Mouse (Mus musculus): ENCODE measurements around the gene Rapgef2. TPM values are rescaled to one million over a fixed set of nuclear protein-coding genes. Genes with fewer than 3 reads are reported as not detected.
"Not testable (repeated sequence)": the region's sequence is repeated elsewhere in the genome, so short reads cannot be mapped to it uniquely, and the experiment has no call there.

Rapgef2 gene
- polyA plus RNA-seq, 1 experiment from 2014 or later = 14.6 TPM

DNA sequence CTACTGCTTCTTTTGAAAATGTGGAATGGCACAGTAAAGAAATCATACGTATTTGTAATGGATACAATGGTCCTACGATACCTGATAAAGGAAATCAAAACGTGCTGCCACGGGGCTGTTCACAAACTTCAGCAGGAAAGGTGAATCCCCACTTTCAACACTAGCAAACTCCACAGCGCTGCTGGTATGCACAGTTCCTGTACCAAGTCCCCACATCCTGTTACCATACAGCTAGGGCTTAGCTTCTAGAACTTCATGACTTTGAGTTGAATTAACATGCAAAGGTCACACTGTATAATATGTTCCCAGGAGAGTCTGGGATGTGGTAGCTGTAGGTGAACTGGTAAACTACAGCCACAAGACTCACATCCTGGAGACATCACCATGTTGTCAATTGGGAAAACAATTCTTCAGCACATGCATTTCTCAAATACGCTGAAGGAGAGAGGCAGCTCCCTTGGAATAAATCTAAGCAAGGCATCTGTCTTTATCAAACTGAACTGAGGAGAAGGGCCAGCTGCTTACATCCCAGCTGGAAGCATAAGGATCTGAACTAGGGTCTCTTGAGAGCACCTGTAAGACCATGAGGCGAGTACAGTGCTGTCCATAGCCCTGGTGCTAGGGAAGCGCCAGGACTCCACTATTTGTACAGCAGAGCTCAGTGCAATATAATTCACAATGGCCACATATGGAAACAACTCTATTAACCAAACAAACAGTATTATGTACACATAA lies 109.0 kb downstream of the Rapgef2 start:
- 0 out of 2 replicates have a peak, but pooled peaks cover 4% of the 10 kb centered on the region for H3K4me1 ChIP-seq (ENCODE audit: control insufficient read depth, insufficient read depth, low read length)
- no peak overlapping the region for H3K9ac ChIP-seq (replicated peaks; ENCODE audit: low read depth, low read length)
- H3K9me3 ChIP-seq (ENCODE audit: control insufficient read depth, low read length) = no peaks in the 10 kb centered on the region
- H3K4me3 ChIP-seq (ENCODE audit: low read depth, low read length) = no peak overlapping the region
- ATAC-seq (ENCODE audit: low read depth) = no peak
- no peak overlapping the region for H3K27ac ChIP-seq (ENCODE audit: low read depth, low read length)
- no peaks in the 10 kb centered on the region for H3K27me3 ChIP-seq (ENCODE audit: control insufficient read depth, insufficient read depth, low read length)
- no peak overlapping the region for H3K4me2 ChIP-seq (ENCODE audit: low read depth, low read length)
- WGBS = 89% methylated on average over 8 of the region's 8 CpGs
- H3K36me3 ChIP-seq (ENCODE audit: control insufficient read depth, insufficient read depth, low read length) = no peaks in the 10 kb centered on the region

DNA sequence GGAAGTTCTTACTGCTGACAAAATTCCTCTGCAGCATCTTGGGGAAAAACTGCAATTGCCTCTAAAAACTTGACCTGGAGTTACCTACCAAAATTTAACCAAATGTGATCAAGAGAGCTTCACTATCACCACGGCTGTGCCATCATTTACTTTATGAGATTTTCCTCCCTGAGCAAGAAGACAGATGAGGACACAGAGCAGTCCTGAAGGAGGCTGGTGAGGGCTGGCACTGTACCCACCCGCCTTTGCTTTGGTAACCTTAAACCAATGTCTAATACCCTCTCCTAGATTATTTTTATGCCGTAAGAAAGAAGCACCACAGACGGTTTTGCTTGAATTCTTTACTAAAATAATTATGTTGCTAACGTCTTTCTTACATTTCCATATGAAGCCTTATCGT lies 112.1 kb downstream of the Rapgef2 start:
- no peak overlapping the region for H3K9ac ChIP-seq (replicated peaks; ENCODE audit: low read depth, low read length)
- no peak for ATAC-seq (ENCODE audit: low read depth)
- no peak overlapping the region for H3K4me3 ChIP-seq (ENCODE audit: low read depth, low read length)
- H3K36me3 ChIP-seq (ENCODE audit: control insufficient read depth, insufficient read depth, low read length) = no peaks in the 10 kb centered on the region
- no peaks in the 10 kb centered on the region for H3K27me3 ChIP-seq (ENCODE audit: control insufficient read depth, insufficient read depth, low read length)
- no peak overlapping the region for H3K27ac ChIP-seq (ENCODE audit: low read depth, low read length)
- no peaks in the 10 kb centered on the region for H3K4me1 ChIP-seq (ENCODE audit: control insufficient read depth, insufficient read depth, low read length)
- H3K4me2 ChIP-seq (ENCODE audit: low read depth, low read length) = no peak overlapping the region
- H3K9me3 ChIP-seq (ENCODE audit: control insufficient read depth, low read length) = no peaks in the 10 kb centered on the region
- 86% methylated on average over 6 of the region's 6 CpGs for WGBS

DNA sequence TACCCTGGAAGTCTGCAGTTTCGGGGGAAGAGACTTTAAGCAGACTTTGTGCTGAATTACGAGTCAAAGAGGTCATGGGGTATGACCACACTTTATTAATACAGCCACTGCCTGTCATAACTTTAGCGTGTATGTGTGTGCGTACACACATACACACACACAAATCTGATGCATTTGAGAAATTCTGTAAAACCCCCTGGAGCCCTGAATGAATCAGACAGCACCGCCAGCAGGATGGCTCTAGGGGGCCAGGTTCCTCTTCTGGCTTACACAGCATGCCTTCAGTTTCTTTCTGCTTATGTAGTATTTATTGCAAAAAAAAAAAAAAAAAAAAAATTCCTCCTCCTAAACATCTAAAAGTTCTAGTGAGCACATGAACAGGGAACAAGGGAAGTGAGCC lies 113.0 kb downstream of the Rapgef2 start:
- H3K9me3 ChIP-seq (ENCODE audit: control insufficient read depth, low read length) = no peaks in the 10 kb centered on the region
- WGBS = 86% methylated on average over 5 of the region's 5 CpGs
- H3K9ac ChIP-seq (replicated peaks; ENCODE audit: low read depth, low read length) = no peak overlapping the region
- H3K4me2 ChIP-seq (ENCODE audit: low read depth, low read length) = no peak overlapping the region
- no peaks in the 10 kb centered on the region for H3K27me3 ChIP-seq (ENCODE audit: control insufficient read depth, insufficient read depth, low read length)
- no peaks in the 10 kb centered on the region for H3K36me3 ChIP-seq (ENCODE audit: control insufficient read depth, insufficient read depth, low read length)
- H3K27ac ChIP-seq (ENCODE audit: low read depth, low read length) = no peak overlapping the region
- no peak for ATAC-seq (ENCODE audit: low read depth)
- H3K4me3 ChIP-seq (ENCODE audit: low read depth, low read length) = no peak overlapping the region
- no peaks in the 10 kb centered on the region for H3K4me1 ChIP-seq (ENCODE audit: control insufficient read depth, insufficient read depth, low read length)

DNA sequence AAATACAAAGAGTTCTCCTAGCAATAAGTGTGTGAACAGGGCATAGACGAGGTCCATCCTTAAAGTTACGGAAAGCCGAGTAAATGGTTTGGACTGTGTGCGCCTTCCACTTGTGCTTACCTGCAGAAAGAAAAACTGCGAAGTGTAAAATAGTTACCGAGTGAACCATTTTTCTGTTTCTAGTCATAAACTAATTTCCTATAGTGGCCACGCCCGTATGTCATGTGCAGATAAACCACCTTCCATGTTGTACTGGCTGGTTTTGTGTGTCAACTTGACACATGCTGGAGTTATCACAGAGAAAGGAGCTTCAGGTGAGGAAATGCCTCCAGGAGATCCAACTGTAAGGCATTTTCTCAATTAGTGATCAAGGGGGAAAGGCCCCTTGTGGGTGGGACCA lies 115.2 kb downstream of the Rapgef2 start:
- H3K9me3 ChIP-seq (ENCODE audit: control insufficient read depth, low read length); H3K4me2 ChIP-seq (ENCODE audit: low read depth, low read length); H3K27me3 ChIP-seq (ENCODE audit: control insufficient read depth, insufficient read depth, low read length); ATAC-seq (ENCODE audit: low read depth); H3K9ac ChIP-seq (replicated peaks; ENCODE audit: low read depth, low read length); H3K27ac ChIP-seq (ENCODE audit: low read depth, low read length); H3K4me1 ChIP-seq (ENCODE audit: control insufficient read depth, insufficient read depth, low read length); H3K36me3 ChIP-seq (ENCODE audit: control insufficient read depth, insufficient read depth, low read length); H3K4me3 ChIP-seq (ENCODE audit: low read depth, low read length): not testable (repeated sequence)
- WGBS = 95% methylated on average over 8 of the region's 8 CpGs

DNA sequence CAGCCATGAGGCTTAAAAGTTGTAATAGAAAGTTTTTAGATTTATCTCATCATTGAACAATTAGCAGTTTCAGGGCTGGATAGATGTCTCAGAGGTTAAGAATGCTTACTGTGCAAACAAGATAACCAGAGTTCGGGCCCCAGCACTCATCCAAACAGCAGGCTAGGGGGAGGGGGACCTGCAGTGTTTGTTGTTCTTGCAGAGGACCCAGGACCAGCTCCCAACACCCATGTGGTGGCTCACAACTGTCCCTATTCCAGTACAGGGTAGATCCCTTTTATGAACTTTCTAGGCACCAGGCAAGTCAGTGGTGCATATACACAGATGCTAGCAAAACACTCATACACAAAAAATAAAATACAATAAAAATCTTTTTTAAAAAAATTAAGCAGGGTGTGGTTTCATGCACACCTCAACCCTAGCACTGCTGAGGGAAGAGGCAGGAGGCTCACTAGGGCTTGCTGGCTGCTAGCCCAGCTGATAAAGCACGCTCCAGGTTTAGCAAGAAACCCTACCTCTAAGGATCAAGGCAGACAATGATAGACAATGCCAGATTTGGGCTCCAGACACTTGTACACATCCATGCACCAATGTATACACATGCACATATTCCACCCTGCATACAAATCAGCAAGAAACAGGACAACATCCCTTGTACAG lies 118.0 kb downstream of the Rapgef2 start:
- H3K4me2 ChIP-seq (ENCODE audit: low read depth, low read length) = no peak overlapping the region
- H3K9ac ChIP-seq (replicated peaks; ENCODE audit: low read depth, low read length) = no peak overlapping the region
- H3K36me3 ChIP-seq (ENCODE audit: control insufficient read depth, insufficient read depth, low read length) = no peaks in the 10 kb centered on the region
- ATAC-seq (ENCODE audit: low read depth) = no peak
- no peaks in the 10 kb centered on the region for H3K4me1 ChIP-seq (ENCODE audit: control insufficient read depth, insufficient read depth, low read length)
- H3K9me3 ChIP-seq (ENCODE audit: control insufficient read depth, low read length) = no peaks in the 10 kb centered on the region
- 67% methylated on average over 2 of the region's 2 CpGs for WGBS
- H3K27ac ChIP-seq (ENCODE audit: low read depth, low read length) = no peak overlapping the region
- no peaks in the 10 kb centered on the region for H3K27me3 ChIP-seq (ENCODE audit: control insufficient read depth, insufficient read depth, low read length)
- H3K4me3 ChIP-seq (ENCODE audit: low read depth, low read length) = no peak overlapping the region

DNA sequence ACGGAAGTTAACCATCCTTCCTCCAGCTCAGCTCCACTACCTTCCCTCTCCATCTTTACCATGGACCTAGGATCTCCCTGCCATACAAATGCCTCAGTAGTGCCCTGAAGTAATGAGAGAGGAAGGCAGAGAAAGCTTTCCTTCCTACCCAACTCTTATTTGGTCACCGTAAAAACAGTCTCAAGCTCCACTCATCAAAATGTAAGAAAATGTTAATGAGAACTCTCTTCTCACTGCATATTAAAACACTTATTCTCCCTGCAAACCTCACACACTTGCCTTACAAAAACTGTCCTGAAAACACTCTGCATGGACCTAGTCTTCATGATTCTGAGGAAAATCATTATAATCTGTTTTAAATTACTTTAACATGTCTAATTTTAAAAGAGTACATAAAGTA lies 118.7 kb downstream of the Rapgef2 start:
- no peaks in the 10 kb centered on the region for H3K27me3 ChIP-seq (ENCODE audit: control insufficient read depth, insufficient read depth, low read length)
- no peak for ATAC-seq (ENCODE audit: low read depth)
- no peak overlapping the region for H3K27ac ChIP-seq (ENCODE audit: low read depth, low read length)
- 92% methylated on average over 2 of the region's 2 CpGs for WGBS
- no peaks in the 10 kb centered on the region for H3K9me3 ChIP-seq (ENCODE audit: control insufficient read depth, low read length)
- no peak overlapping the region for H3K4me2 ChIP-seq (ENCODE audit: low read depth, low read length)
- no peaks in the 10 kb centered on the region for H3K36me3 ChIP-seq (ENCODE audit: control insufficient read depth, insufficient read depth, low read length)
- no peak overlapping the region for H3K9ac ChIP-seq (replicated peaks; ENCODE audit: low read depth, low read length)
- H3K4me3 ChIP-seq (ENCODE audit: low read depth, low read length) = no peak overlapping the region
- H3K4me1 ChIP-seq (ENCODE audit: control insufficient read depth, insufficient read depth, low read length) = no peaks in the 10 kb centered on the region

DNA sequence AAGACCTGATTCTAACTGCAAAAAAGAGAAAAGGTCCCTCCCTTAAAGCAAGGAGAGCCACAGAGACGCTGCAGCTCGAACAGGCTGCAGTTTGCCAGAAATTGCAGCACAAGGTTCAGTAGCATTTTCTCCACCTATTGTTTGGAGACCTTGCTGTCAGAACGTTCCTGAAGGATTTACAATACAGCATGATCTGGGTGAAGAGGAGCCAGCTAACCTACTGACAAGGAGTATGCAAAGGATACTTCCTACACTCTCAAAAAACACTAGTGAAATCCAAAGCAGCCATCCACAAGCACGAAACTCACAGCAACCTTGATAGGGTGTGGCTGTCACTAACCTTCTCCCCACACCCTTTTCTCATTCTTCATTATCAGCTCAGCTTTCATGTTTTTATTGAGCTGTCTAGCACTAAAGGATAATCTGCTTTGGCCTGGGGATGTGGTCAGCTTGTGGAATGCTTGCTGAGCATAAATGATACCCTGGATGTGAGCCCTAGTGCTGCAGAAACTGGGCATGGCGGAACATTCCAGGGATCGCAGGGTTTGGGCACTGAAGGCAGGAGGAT lies 124.4 kb downstream of the Rapgef2 start:
- Histone ChIP-seq H3K4me2 (ENCODE audit: low read depth, low read length) (no peak overlapping the region), H3K27me3 (ENCODE audit: control insufficient read depth, insufficient read depth, low read length) (no peaks in the 10 kb centered on the region), H3K36me3 (ENCODE audit: control insufficient read depth, insufficient read depth, low read length) (no peaks in the 10 kb centered on the region), H3K9ac (replicated peaks; ENCODE audit: low read depth, low read length) (peak overlapping the region; percentile 30; the same call in 1 of the 2 replicates), H3K4me1 (ENCODE audit: control insufficient read depth, insufficient read depth, low read length) (peaks cover 9% of the 10 kb centered on the region; the same call in 1 of the 2 replicates), H3K27ac (ENCODE audit: low read depth, low read length) (peak overlapping the region; percentile 69), H3K9me3 (ENCODE audit: control insufficient read depth, low read length) (no peaks in the 10 kb centered on the region), H3K4me3 (ENCODE audit: low read depth, low read length) (no peak overlapping the region)
- 52% methylated on average over 6 of the region's 6 CpGs for WGBS
- ATAC-seq (ENCODE audit: low read depth) = no peak

DNA sequence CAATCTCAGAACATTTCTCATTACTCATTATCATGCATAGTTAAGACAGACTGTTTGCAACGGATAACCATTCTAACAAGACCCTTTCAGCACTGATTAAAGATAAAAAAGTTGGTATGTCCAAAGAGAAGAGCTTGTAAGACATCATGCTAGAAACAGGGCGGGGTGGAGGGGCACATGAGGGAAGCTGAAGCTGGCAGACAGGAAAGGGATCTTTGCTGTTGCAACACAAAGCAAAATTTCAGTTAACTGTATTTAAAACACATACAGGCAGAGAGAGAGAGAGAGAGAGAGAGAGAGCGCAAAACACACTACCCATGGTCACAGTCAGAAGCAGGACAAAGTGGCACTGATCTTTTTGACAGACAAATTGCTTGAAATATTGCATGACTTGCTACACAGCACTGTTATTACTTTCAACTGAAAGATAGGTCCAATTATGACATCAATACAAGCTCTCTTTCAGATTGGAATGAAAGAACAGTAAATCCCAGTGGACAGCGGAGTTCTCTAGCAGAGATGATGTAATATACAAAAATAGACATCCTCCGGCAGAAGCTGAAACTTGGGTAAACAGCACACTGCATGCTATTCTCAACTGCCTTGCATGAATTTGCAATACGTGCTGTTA lies 125.1 kb downstream of the Rapgef2 start:
- H3K4me2 ChIP-seq (ENCODE audit: low read depth, low read length) = no peak overlapping the region
- peaks cover 9% of the 10 kb centered on the region; the same call in 1 of the 2 replicates for H3K4me1 ChIP-seq (ENCODE audit: control insufficient read depth, insufficient read depth, low read length)
- H3K36me3 ChIP-seq (ENCODE audit: control insufficient read depth, insufficient read depth, low read length) = no peaks in the 10 kb centered on the region
- H3K27ac ChIP-seq (ENCODE audit: low read depth, low read length) = peak overlapping the region; percentile 69; the same call in 1 of the 2 replicates
- H3K9me3 ChIP-seq (ENCODE audit: control insufficient read depth, low read length) = no peaks in the 10 kb centered on the region
- 41% methylated on average over 6 of the region's 6 CpGs for WGBS
- ATAC-seq (ENCODE audit: low read depth) = peak; percentile 80; the same call in 1 of the 2 replicates
- H3K27me3 ChIP-seq (ENCODE audit: control insufficient read depth, insufficient read depth, low read length) = no peaks in the 10 kb centered on the region
- no peak overlapping the region for H3K4me3 ChIP-seq (ENCODE audit: low read depth, low read length)
- H3K9ac ChIP-seq (replicated peaks; ENCODE audit: low read depth, low read length) = 0 out of 2 replicates have a peak overlapping the region, but pooled peaks have one; percentile 30

DNA sequence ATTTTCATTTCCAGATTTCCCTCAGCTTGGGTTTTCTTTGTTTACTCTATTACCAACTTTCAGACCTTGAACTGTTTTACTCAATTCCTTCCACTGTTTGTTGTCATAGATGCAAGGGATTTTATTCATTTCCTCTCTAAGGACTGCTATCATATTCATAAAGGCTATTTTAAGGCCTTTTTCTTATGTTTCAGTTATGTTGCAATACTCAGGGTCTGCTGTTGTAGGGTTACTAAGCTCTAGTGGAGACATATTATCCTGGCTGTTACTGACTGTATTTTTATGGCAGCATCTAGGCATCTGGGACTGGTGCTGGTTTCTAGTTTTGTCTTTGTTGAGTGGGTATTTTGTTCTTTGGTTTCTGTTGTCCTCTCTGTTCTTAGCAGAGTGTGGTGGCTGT lies 128.1 kb downstream of the Rapgef2 start:
- no peak overlapping the region for H3K9ac ChIP-seq (replicated peaks; ENCODE audit: low read depth, low read length)
- no peaks in the 10 kb centered on the region for H3K27me3 ChIP-seq (ENCODE audit: control insufficient read depth, insufficient read depth, low read length)
- ATAC-seq (ENCODE audit: low read depth) = no peak
- H3K27ac ChIP-seq (ENCODE audit: low read depth, low read length) = no peak overlapping the region
- H3K9me3 ChIP-seq (ENCODE audit: control insufficient read depth, low read length) = no peaks in the 10 kb centered on the region
- H3K4me2 ChIP-seq (ENCODE audit: low read depth, low read length) = no peak overlapping the region
- H3K4me1 ChIP-seq (ENCODE audit: control insufficient read depth, insufficient read depth, low read length) = peaks cover 9% of the 10 kb centered on the region; the same call in 1 of the 2 replicates
- no peaks in the 10 kb centered on the region for H3K36me3 ChIP-seq (ENCODE audit: control insufficient read depth, insufficient read depth, low read length)
- H3K4me3 ChIP-seq (ENCODE audit: low read depth, low read length) = no peak overlapping the region

Measured in neural tube, embryonic 14.5 days (tissue).